Mouse (Mus musculus) lung, embryonic 16.5 days (tissue): ENCODE results near the gene Dbn1. TPM values are rescaled to one million over a fixed set of nuclear protein-coding genes. Genes with fewer than 3 reads are reported as not detected.

Experiments used
- ATAC-seq: fragments of 200-750 bp; cut with Nextera tagmentation; 2 replicates; pipeline ENCODE4 v1.8.0; 2017; ENCODE audit warnings: low read depth, mild to moderate bottlenecking, moderate library complexity
- H3K27ac ChIP-seq: fragments of 300-500 bp; sonication (generic); 2 replicates; pipeline ENCODE4 v1.5.1; 2014; ENCODE audit warnings: mild to moderate bottlenecking, control low read depth, low read length
- H3K27me3 ChIP-seq: fragments of 300-500 bp; sonication (generic); 2 replicates; pipeline ENCODE4 v1.6.1; 2014; ENCODE audit warnings: low read depth, low read length, mixed read lengths; ENCODE audit not compliant: control insufficient read depth, insufficient read depth
- H3K36me3 ChIP-seq: fragments of 300-500 bp; sonication (generic); 2 replicates; pipeline ENCODE4 v1.6.1; 2014; ENCODE audit warnings: low read length; ENCODE audit not compliant: control insufficient read depth, insufficient read depth
- H3K4me1 ChIP-seq: fragments of 300-500 bp; sonication (generic); replicated peaks from 2 replicates; pipeline ENCODE4 v1.6.1; 2014; ENCODE audit warnings: low read length, mixed read lengths; ENCODE audit not compliant: control insufficient read depth, insufficient read depth
- H3K4me2 ChIP-seq: fragments of 300-500 bp; sonication (generic); 2 replicates; pipeline ENCODE4 v1.6.1; 2014; ENCODE audit warnings: low read depth, low read length, control low read depth
- H3K4me3 ChIP-seq: fragments of 300-500 bp; sonication (generic); 2 replicates; pipeline ENCODE4 v1.5.1; 2014; ENCODE audit warnings: mild to moderate bottlenecking, low read length, control low read depth
- H3K9ac ChIP-seq: fragments of 300-500 bp; sonication (generic); 2 replicates; pipeline ENCODE4 v1.6.1; 2014; ENCODE audit warnings: low read length, control low read depth
- H3K9me3 ChIP-seq: fragments of 300-500 bp; sonication (generic); 2 replicates; pipeline ENCODE4 v1.6.1; 2016; ENCODE audit warnings: low read length; ENCODE audit not compliant: control insufficient read depth
- WGBS: fragments of 180-500 bp; shearing (Covaris S2); extraction: QIAGEN DNeasy Blood & Tissue Kit; methylation state at CpG from one replicate; pipeline ENCODE4 v1.1.7; 2014; 5-methylcytosine and 5-hydroxymethylcytosine counted together
- polyA plus RNA-seq: library from polyadenylated mRNA; unstranded; fragments of >200 nt; fragmentation: Nextera tagmentation; extraction: Ambion mirVana; gene quantifications from 2 replicates; pipeline ENCODE4 v1.2.1, GENCODE M21; 2015

Gene Dbn1
- polyA plus RNA-seq, 1 experiment from 2014 or later, result 115 TPM

GRCm38 (mm10) chr13:55484520-55485088, 3.3 kb downstream of the Dbn1 start:
- Histone ChIP-seq H3K27me3 (no peaks in the 10 kb centered on the region; the same call in 1 of the 2 replicates), H3K4me2 (no peak overlapping the region), H3K9ac (no peak overlapping the region)

GRCm38 (mm10) chr13:55483593-55483992, 4.3 kb downstream of the Dbn1 start:
- H3K4me3 ChIP-seq, result no peak overlapping the region
- no peak for ATAC-seq
- H3K4me1 ChIP-seq, result peaks cover 44% of the 10 kb centered on the region
- H3K27me3 ChIP-seq, result no peaks in the 10 kb centered on the region; the same call in 1 of the 2 replicates
- WGBS, result 50% methylated on average over 15 of the region's 15 CpGs
- peaks cover 22% of the 10 kb centered on the region for H3K36me3 ChIP-seq
- H3K27ac ChIP-seq, result no peak overlapping the region
- no peak overlapping the region; the same call in 1 of the 2 replicates for H3K9ac ChIP-seq
- H3K4me2 ChIP-seq, result no peak overlapping the region
- H3K9me3 ChIP-seq, result no peaks in the 10 kb centered on the region

More at GRCm38 (mm10) chr13:55484520-55485088, 3.3 kb downstream of the Dbn1 start:
- no peak for ATAC-seq
- Histone ChIP-seq H3K4me3 (no peak overlapping the region), H3K4me1 (peaks cover 44% of the 10 kb centered on the region), H3K36me3 (peaks cover 22% of the 10 kb centered on the region), H3K9me3 (no peaks in the 10 kb centered on the region), H3K27ac (no peak overlapping the region; the same call in 1 of the 2 replicates)
- WGBS, result 50% methylated on average over 7 of the region's 7 CpGs

GRCm38 (mm10) chr13:55483071-55483470, 4.8 kb downstream of the Dbn1 start:
- H3K4me1 ChIP-seq, result peaks cover 43% of the 10 kb centered on the region
- WGBS, result 18% methylated on average over 9 of the region's 9 CpGs
- H3K9ac ChIP-seq, result peak overlapping the region; percentile 9; the same call in 1 of the 2 replicates
- no peak overlapping the region for H3K4me2 ChIP-seq
- no peak overlapping the region for H3K4me3 ChIP-seq
- H3K9me3 ChIP-seq, result no peaks in the 10 kb centered on the region
- H3K27ac ChIP-seq, result no peak overlapping the region
- H3K36me3 ChIP-seq, result peaks cover 22% of the 10 kb centered on the region
- H3K27me3 ChIP-seq, result no peaks in the 10 kb centered on the region; the same call in 1 of the 2 replicates
- ATAC-seq, result no peak

- Histone ChIP-seq H3K9me3 (no peaks in the 10 kb centered on the region), H3K27me3 (no peaks in the 10 kb centered on the region; the same call in 1 of the 2 replicates), H3K36me3 (peaks cover 22% of the 10 kb centered on the region), H3K4me2 (no peak overlapping the region), H3K27ac (no peak overlapping the region), H3K4me3 (no peak overlapping the region), H3K4me1 (peaks cover 42% of the 10 kb centered on the region), H3K9ac (0 out of 2 replicates have a peak overlapping the region, but pooled peaks have one; percentile 17)
- 54% methylated on average over 7 of the region's 7 CpGs for WGBS
- ATAC-seq, result 0 out of 2 replicates have a peak, but pooled peaks have one; percentile 29
These were observed 5.4 kb downstream of the Dbn1 start for GRCm38 (mm10) chr13:55482542-55482941.

- Histone ChIP-seq H3K4me1 (peaks cover 20% of the 10 kb centered on the region), H3K4me2 (no peak overlapping the region), H3K27me3 (no peaks in the 10 kb centered on the region; the same call in 1 of the 2 replicates), H3K9me3 (no peaks in the 10 kb centered on the region), H3K36me3 (peaks cover 32% of the 10 kb centered on the region), H3K27ac (no peak overlapping the region), H3K4me3 (no peak overlapping the region), H3K9ac (no peak overlapping the region)
- ATAC-seq, result no peak
These were observed 8.0 kb downstream of the Dbn1 start for GRCm38 (mm10) chr13:55479929-55480328.

- peaks cover 13% of the 10 kb centered on the region for H3K4me1 ChIP-seq
- no peak overlapping the region for H3K4me2 ChIP-seq
- H3K9me3 ChIP-seq, result no peaks in the 10 kb centered on the region
- H3K36me3 ChIP-seq, result peaks cover 32% of the 10 kb centered on the region
- H3K4me3 ChIP-seq, result no peak overlapping the region
- H3K27ac ChIP-seq, result no peak overlapping the region
- 68% methylated on average over 7 of the region's 7 CpGs for WGBS
- H3K9ac ChIP-seq, result no peak overlapping the region
- ATAC-seq, result no peak
- H3K27me3 ChIP-seq, result no peaks in the 10 kb centered on the region; the same call in 1 of the 2 replicates
These were observed 8.9 kb downstream of the Dbn1 start for GRCm38 (mm10) chr13:55479008-55479407.

- Histone ChIP-seq H3K27ac (no peak overlapping the region), H3K36me3 (peaks cover 32% of the 10 kb centered on the region), H3K9ac (no peak overlapping the region), H3K4me2 (no peak overlapping the region), H3K4me3 (no peak overlapping the region), H3K4me1 (peaks cover 6% of the 10 kb centered on the region; the same call in 1 of the 2 replicates), H3K9me3 (no peaks in the 10 kb centered on the region), H3K27me3 (no peaks in the 10 kb centered on the region; the same call in 1 of the 2 replicates)
- WGBS, result 52% methylated on average over 5 of the region's 5 CpGs
- ATAC-seq, result no peak
These were observed 9.9 kb downstream of the Dbn1 start for GRCm38 (mm10) chr13:55478036-55478435.

- no peaks in the 10 kb centered on the region for H3K9me3 ChIP-seq
- 66% methylated on average over 16 of the region's 16 CpGs for WGBS
- no peak overlapping the region for H3K9ac ChIP-seq
- H3K27ac ChIP-seq, result no peak overlapping the region
- H3K4me1 ChIP-seq, result peaks cover 4% of the 10 kb centered on the region; the same call in 1 of the 2 replicates
- no peaks in the 10 kb centered on the region; the same call in 1 of the 2 replicates for H3K27me3 ChIP-seq
- no peak overlapping the region for H3K4me2 ChIP-seq
- ATAC-seq, result no peak
- no peak overlapping the region for H3K4me3 ChIP-seq
- peaks cover 32% of the 10 kb centered on the region for H3K36me3 ChIP-seq
These were observed 10.4 kb downstream of the Dbn1 start for GRCm38 (mm10) chr13:55477492-55477891.

GRCm38 (mm10) chr13:55476256-55476655, 11.7 kb downstream of the Dbn1 start:
- peaks cover 8% of the 10 kb centered on the region for H3K4me1 ChIP-seq
- no peak overlapping the region for H3K4me2 ChIP-seq
- no peak overlapping the region for H3K9ac ChIP-seq
- ATAC-seq, result no peak
- no peak overlapping the region for H3K27ac ChIP-seq
- peaks cover 23% of the 10 kb centered on the region for H3K36me3 ChIP-seq
- no peaks in the 10 kb centered on the region; the same call in 1 of the 2 replicates for H3K27me3 ChIP-seq
- no peak overlapping the region for H3K4me3 ChIP-seq
- 92% methylated on average over 8 of the region's 8 CpGs for WGBS
- no peaks in the 10 kb centered on the region for H3K9me3 ChIP-seq
